Mouse (Mus musculus): ENCODE results near the gene Gm45233. TPM values are rescaled to one million over a fixed set of nuclear protein-coding genes. Genes with fewer than 3 reads are reported as not detected.

Gm45233 gene
- polyA plus RNA-seq, 1 experiment: 1.8 TPM

- WGBS: 95% methylated on average over 10 of the region's 10 CpGs
- Histone ChIP-seq H3K27me3 (ENCODE audit: control insufficient read depth, insufficient read depth, low read length) (no peaks in the 10 kb centered on the region), H3K4me3 (ENCODE audit: control insufficient read depth, insufficient read depth, low read length) (no peak overlapping the region), H3K36me3 (ENCODE audit: control insufficient read depth, insufficient read depth, low read length) (no peaks in the 10 kb centered on the region), H3K27ac (ENCODE audit: control insufficient read depth, insufficient read depth, low read length) (no peak overlapping the region), H3K4me1 (replicated peaks; ENCODE audit: control insufficient read depth, insufficient read depth, low read length) (no peaks in the 10 kb centered on the region)
- TF ChIP-seq POLR2A (IDR thresholded peaks at IDR 0.05; ENCODE audit: control insufficient read depth, extremely low read depth, insufficient read depth, low read length, poor library complexity): no peak
- peak; percentile 53; the same call in 1 of the 2 replicates for TF ChIP-seq CTCF (IDR thresholded peaks at IDR 0.05; ENCODE audit: borderline replicate concordance, control insufficient read depth, extremely low read depth, insufficient read depth, low read length, poor library complexity)
- no peak for DNase-seq
Observed at GRCm38 (mm10) chr7:43417298-43417697, 26.6 kb upstream of the Gm45233 start.

- TF ChIP-seq CTCF (IDR thresholded peaks at IDR 0.05; ENCODE audit: borderline replicate concordance, control insufficient read depth, extremely low read depth, insufficient read depth, low read length, poor library complexity): peak; percentile 92
- TF ChIP-seq POLR2A (IDR thresholded peaks at IDR 0.05; ENCODE audit: control insufficient read depth, extremely low read depth, insufficient read depth, low read length, poor library complexity): no peak
- no peaks in the 10 kb centered on the region for H3K4me1 ChIP-seq (replicated peaks; ENCODE audit: control insufficient read depth, insufficient read depth, low read length)
- peak; percentile 80 for DNase-seq
- H3K27ac ChIP-seq (ENCODE audit: control insufficient read depth, insufficient read depth, low read length): no peak overlapping the region
- H3K36me3 ChIP-seq (ENCODE audit: control insufficient read depth, insufficient read depth, low read length): no peaks in the 10 kb centered on the region
- no peaks in the 10 kb centered on the region for H3K27me3 ChIP-seq (ENCODE audit: control insufficient read depth, insufficient read depth, low read length)
- no peak overlapping the region for H3K4me3 ChIP-seq (ENCODE audit: control insufficient read depth, insufficient read depth, low read length)
- 32% methylated on average over 11 of the region's 11 CpGs for WGBS
Observed at GRCm38 (mm10) chr7:43422995-43423617, 20.8 kb upstream of the Gm45233 start.

DNA sequence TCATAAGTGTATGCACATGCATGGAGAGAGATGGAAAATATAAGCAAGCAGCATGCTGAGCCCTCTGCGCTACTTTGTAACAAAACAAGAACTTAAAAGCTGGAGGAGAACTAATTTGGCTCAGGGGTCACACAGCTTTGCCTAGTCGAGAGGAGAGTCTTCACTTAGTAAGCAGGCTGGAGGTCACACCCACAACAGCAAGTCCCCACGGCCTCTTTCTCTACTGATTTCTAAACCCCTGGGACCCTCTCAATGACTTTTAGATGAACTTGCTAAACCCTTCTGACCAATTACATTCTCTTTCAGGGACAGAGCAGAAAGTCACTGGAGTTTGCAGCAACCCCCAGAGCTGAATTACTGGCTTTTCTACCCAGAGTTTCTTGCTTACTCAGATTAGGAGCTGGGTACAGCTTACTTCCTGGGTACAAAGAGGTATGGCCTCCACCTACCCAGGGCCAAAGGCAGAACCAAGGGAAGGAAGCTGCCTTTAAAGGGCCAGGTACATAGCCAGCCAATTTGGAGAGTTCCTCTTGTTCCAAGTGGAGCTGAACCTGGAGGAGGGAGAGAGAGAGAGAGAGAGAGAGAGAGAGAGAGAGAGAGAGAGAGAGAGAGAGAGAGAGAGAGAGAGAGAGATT is 19.8 kb upstream of the Gm45233 start:
- no peak overlapping the region for H3K27ac ChIP-seq (ENCODE audit: control insufficient read depth, insufficient read depth, low read length)

DNA sequence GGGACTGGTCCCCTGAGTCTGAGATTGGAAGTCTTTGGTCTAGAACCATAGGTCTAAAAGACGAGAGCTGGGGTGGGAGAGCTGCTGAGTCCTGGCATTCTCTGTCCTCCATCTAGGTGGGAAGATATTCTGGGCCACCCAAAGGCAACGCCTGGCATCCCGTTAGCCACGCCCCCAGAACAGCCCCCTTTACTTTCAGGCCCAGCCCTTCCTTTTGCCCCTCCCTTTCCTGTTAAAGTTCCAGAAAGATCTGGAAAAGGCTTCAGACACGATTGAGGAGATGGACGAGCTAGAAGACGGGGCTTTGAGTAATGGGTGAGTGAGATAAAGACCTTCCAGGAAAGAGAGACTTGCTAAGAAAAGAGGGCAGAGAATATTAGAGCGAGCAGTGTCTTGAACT is 16.5 kb upstream of the Gm45233 start, which contains the start of gene Lim2:
TSS of gene Lim2 (plus strand) at position 265 of the 400 bp plus-strand sequence.
- no peak for TF ChIP-seq CTCF (IDR thresholded peaks at IDR 0.05; ENCODE audit: borderline replicate concordance, control insufficient read depth, extremely low read depth, insufficient read depth, low read length, poor library complexity)
- no peak for TF ChIP-seq POLR2A (IDR thresholded peaks at IDR 0.05; ENCODE audit: control insufficient read depth, extremely low read depth, insufficient read depth, low read length, poor library complexity)
- Histone ChIP-seq H3K4me1 (replicated peaks; ENCODE audit: control insufficient read depth, insufficient read depth, low read length) (no peaks in the 10 kb centered on the region), H3K27ac (ENCODE audit: control insufficient read depth, insufficient read depth, low read length) (no peak within 1 kb of the TSS), H3K27me3 (ENCODE audit: control insufficient read depth, insufficient read depth, low read length) (no peaks in the 10 kb centered on the region), H3K4me3 (ENCODE audit: control insufficient read depth, insufficient read depth, low read length) (no peak within 1 kb of the TSS), H3K36me3 (ENCODE audit: control insufficient read depth, insufficient read depth, low read length) (no peaks in the 10 kb centered on the region)
- no peak for DNase-seq
- WGBS: 91% methylated on average over 8 of the region's 8 CpGs

More for the DNA sequence above, 19.8 kb upstream of the Gm45233 start:
- WGBS: 65% methylated on average over 3 of the region's 3 CpGs
- H3K4me1 ChIP-seq (replicated peaks; ENCODE audit: control insufficient read depth, insufficient read depth, low read length): no peaks in the 10 kb centered on the region
- DNase-seq: no peak
- no peak overlapping the region for H3K4me3 ChIP-seq (ENCODE audit: control insufficient read depth, insufficient read depth, low read length)
- no peaks in the 10 kb centered on the region for H3K36me3 ChIP-seq (ENCODE audit: control insufficient read depth, insufficient read depth, low read length)
- no peaks in the 10 kb centered on the region for H3K27me3 ChIP-seq (ENCODE audit: control insufficient read depth, insufficient read depth, low read length)
- TF ChIP-seq CTCF (IDR thresholded peaks at IDR 0.05; ENCODE audit: borderline replicate concordance, control insufficient read depth, extremely low read depth, insufficient read depth, low read length, poor library complexity) (no peak), POLR2A (IDR thresholded peaks at IDR 0.05; ENCODE audit: control insufficient read depth, extremely low read depth, insufficient read depth, low read length, poor library complexity) (no peak)

DNA sequence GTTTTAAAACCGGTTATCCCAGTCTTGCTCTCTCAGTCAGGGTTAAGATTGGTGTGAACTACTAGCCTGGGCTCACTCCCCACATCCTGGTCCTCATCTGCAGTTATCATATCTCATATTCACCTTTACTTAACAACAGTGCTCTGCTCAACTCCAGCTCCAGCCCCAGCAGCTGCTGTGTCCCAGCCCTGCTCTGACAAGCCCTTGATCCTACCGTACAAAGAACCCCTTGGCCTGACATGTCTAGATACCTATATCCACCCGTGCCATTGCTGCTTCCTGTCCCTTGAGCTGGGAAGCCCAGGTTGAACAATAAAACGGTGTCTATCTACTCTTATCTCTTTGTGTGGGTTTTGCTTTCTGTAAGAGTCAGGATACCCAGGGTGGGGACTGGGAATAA is 14.4 kb upstream of the Gm45233 start:
- no peaks in the 10 kb centered on the region for H3K36me3 ChIP-seq (ENCODE audit: control insufficient read depth, insufficient read depth, low read length)
- WGBS: 74% methylated on average over 4 of the region's 4 CpGs
- no peak for DNase-seq
- H3K27me3 ChIP-seq (ENCODE audit: control insufficient read depth, insufficient read depth, low read length): no peaks in the 10 kb centered on the region
- TF ChIP-seq CTCF (IDR thresholded peaks at IDR 0.05; ENCODE audit: borderline replicate concordance, control insufficient read depth, extremely low read depth, insufficient read depth, low read length, poor library complexity): no peak
- TF ChIP-seq POLR2A (IDR thresholded peaks at IDR 0.05; ENCODE audit: control insufficient read depth, extremely low read depth, insufficient read depth, low read length, poor library complexity): no peak
- H3K4me3 ChIP-seq (ENCODE audit: control insufficient read depth, insufficient read depth, low read length): no peak overlapping the region
- no peaks in the 10 kb centered on the region for H3K4me1 ChIP-seq (replicated peaks; ENCODE audit: control insufficient read depth, insufficient read depth, low read length)
- no peak overlapping the region for H3K27ac ChIP-seq (ENCODE audit: control insufficient read depth, insufficient read depth, low read length)

- H3K4me3 ChIP-seq (ENCODE audit: control insufficient read depth, insufficient read depth, low read length): no peak overlapping the region
- DNase-seq: no peak
- TF ChIP-seq CTCF (IDR thresholded peaks at IDR 0.05; ENCODE audit: borderline replicate concordance, control insufficient read depth, extremely low read depth, insufficient read depth, low read length, poor library complexity): no peak
- TF ChIP-seq POLR2A (IDR thresholded peaks at IDR 0.05; ENCODE audit: control insufficient read depth, extremely low read depth, insufficient read depth, low read length, poor library complexity): no peak
- peaks cover 4% of the 10 kb centered on the region for H3K4me1 ChIP-seq (replicated peaks; ENCODE audit: control insufficient read depth, insufficient read depth, low read length)
- H3K27ac ChIP-seq (ENCODE audit: control insufficient read depth, insufficient read depth, low read length): no peak overlapping the region
- H3K27me3 ChIP-seq (ENCODE audit: control insufficient read depth, insufficient read depth, low read length): no peaks in the 10 kb centered on the region
- 92% methylated on average over 4 of the region's 4 CpGs for WGBS
- no peaks in the 10 kb centered on the region for H3K36me3 ChIP-seq (ENCODE audit: control insufficient read depth, insufficient read depth, low read length)
Observed at GRCm38 (mm10) chr7:43432891-43433290, 11.0 kb upstream of the Gm45233 start.
